Mouse (Mus musculus) kidney, adult 2 months (tissue): Measurements from ENCODE around the gene Myh14.

Source experiments
- CTCF ChIP-seq: fragments of 200-500 bp; conservative IDR thresholded peaks from 2 replicates; pipeline ENCODE4 v1.5.1; 2011; ENCODE audit warnings: low read depth, mild to moderate bottlenecking, control low read depth, low read length, moderate library complexity, mixed read lengths; ENCODE audit not compliant: insufficient read depth, insufficient read length
- POLR2A ChIP-seq: fragments of 200-500 bp; IDR thresholded peaks from one replicate; pipeline ENCODE4 v1.6.1; 2011; ENCODE audit warnings: low read depth, low read length, control low read depth

DNA sequence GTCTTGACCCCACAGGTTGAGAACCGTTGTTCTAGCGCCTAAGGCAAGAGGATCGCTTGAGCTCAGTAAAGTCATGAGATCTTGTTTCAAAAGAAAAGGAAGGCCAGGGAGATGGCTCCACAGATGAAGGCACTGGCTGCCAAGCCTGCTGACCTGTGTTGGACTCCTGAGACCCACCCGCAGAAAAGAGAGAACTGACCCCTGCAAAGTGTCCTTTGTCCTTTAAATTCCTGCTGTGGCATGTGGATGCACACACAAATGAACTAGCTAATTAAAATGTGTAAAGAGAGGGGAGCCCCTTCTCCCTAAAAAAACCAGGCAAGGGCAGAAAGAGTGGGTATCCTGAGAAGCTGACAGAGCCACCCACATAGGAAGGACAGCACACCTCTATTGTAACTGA is 98.8 kb downstream of the Myh14 start:
- TF ChIP-seq CTCF (no peak), POLR2A (no peak)
